Mouse (Mus musculus) forebrain, postnatal 0 days (tissue): ENCODE measurements around the gene Fam84a. TPM values are rescaled to one million over a fixed set of nuclear protein-coding genes. Genes with fewer than 3 reads are reported as not detected.

Experiments
- ATAC-seq: fragments of 200-750 bp; cut with Nextera tagmentation; 2 replicates; pipeline ENCODE4 v1.8.0; 2017; ENCODE audit warnings: mild to moderate bottlenecking, moderate library complexity
- DNase-seq: peaks from one replicate; pipeline ENCODE4 v3.0.0-alpha.2; 2015
- H3K27ac ChIP-seq: fragments of 300-500 bp; sonication (generic); 2 replicates; pipeline ENCODE4 v1.5.1; 2014; ENCODE audit warnings: low read depth, mild to moderate bottlenecking, antibody characterized with exemption, low read length, moderate library complexity, mixed read lengths
- H3K27me3 ChIP-seq: fragments of 300-500 bp; sonication (generic); 2 replicates; pipeline ENCODE4 v1.6.1; 2014; ENCODE audit warnings: mild to moderate bottlenecking, low read length, mixed read lengths; ENCODE audit not compliant: insufficient read depth
- H3K36me3 ChIP-seq: fragments of 300-500 bp; sonication (generic); 2 replicates; pipeline ENCODE4 v1.6.1; 2014; ENCODE audit warnings: mild to moderate bottlenecking, moderate library complexity; ENCODE audit not compliant: insufficient read depth
- H3K4me1 ChIP-seq: fragments of 300-500 bp; sonication (generic); 2 replicates; pipeline ENCODE4 v1.6.1; 2014; ENCODE audit warnings: antibody characterized with exemption; ENCODE audit not compliant: insufficient read depth
- H3K4me2 ChIP-seq: fragments of 300-500 bp; sonication (generic); 2 replicates; pipeline ENCODE4 v1.6.1; 2014; ENCODE audit warnings: low read depth, mild to moderate bottlenecking, moderate library complexity
- H3K4me3 ChIP-seq: fragments of 300-500 bp; sonication (generic); 2 replicates; pipeline ENCODE4 v1.5.1; 2014; ENCODE audit warnings: low read depth, low read length, mixed read lengths
- H3K9ac ChIP-seq: fragments of 300-500 bp; sonication (generic); 2 replicates; pipeline ENCODE4 v1.6.1; 2014; ENCODE audit warnings: mild to moderate bottlenecking
- H3K9me3 ChIP-seq: fragments of 300-500 bp; sonication (generic); 2 replicates; pipeline ENCODE4 v1.6.1; 2016; ENCODE audit warnings: low read length
- CTCF ChIP-seq: sonication (generic); IDR thresholded peaks from 2 replicates; pipeline ENCODE4 v1.5.1; 2016; ENCODE audit warnings: antibody characterized with exemption, control low read depth, low read depth
- WGBS: fragments of 180-500 bp; shearing (Covaris S2); extraction: QIAGEN DNeasy Blood & Tissue Kit; methylation state at CpG from one replicate; pipeline ENCODE4 v1.1.7; 2014; 5-methylcytosine and 5-hydroxymethylcytosine counted together
- polyA plus RNA-seq: library from polyadenylated mRNA; unstranded; fragments of >200 nt; fragmentation: Nextera tagmentation; extraction: Ambion mirVana; gene quantifications from 2 replicates; pipeline ENCODE4 v1.2.1, GENCODE M21; 2015
- total RNA-seq: library from RNA; depleted of rRNA; stranded (reverse); fragments of >200 nt; gene quantifications from 2 replicates; pipeline ENCODE4 v1.2.3, GENCODE M21; 2014; rRNA removed

The Fam84a gene
- total RNA-seq (66.9 and 69.6 TPM in 2 replicates), polyA plus RNA-seq (44.0 and 47.5 TPM in 2 replicates)

DNA sequence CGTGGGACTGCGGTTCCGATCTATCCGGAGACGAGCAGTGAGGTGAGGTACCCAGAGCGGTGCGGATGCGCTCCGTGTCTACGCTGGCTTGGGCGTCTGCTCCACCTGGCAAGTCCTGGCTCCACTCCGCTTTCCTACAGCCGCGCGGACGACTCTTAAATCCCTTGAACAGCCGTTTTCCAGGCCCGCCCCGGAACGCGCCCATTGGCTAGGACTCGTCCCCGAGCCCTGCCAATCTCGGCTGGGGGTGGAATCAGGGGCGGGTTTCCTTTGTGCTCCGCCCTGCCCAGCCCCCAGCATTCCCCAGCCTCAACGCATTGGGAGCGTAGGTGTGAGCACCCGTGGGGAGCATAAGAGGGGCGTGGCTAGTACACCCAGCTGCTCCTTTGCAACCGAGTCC lies at the start of gene Fam84a:
Gene Fam84a, minus strand, starts transcription at position 134 of the 400 bp plus-strand sequence.
- Histone ChIP-seq H3K4me3 (peak within 1 kb of the TSS; percentile 72), H3K27me3 (no peaks in the 10 kb centered on the region), H3K9ac (peak within 1 kb of the TSS; percentile 67), H3K4me2 (peak within 1 kb of the TSS; percentile 87), H3K4me1 (no peaks in the 10 kb centered on the region; the same call in 1 of the 2 replicates), H3K36me3 (no peaks in the 10 kb centered on the region), H3K9me3 (no peaks in the 10 kb centered on the region), H3K27ac (peak within 1 kb of the TSS; percentile 89)
- DNase-seq (peak; percentile 98), ATAC-seq (peak; percentile 96)
- WGBS = under 1% methylated on average over 31 of the region's 31 CpGs
- TF ChIP-seq CTCF = no peak

DNA sequence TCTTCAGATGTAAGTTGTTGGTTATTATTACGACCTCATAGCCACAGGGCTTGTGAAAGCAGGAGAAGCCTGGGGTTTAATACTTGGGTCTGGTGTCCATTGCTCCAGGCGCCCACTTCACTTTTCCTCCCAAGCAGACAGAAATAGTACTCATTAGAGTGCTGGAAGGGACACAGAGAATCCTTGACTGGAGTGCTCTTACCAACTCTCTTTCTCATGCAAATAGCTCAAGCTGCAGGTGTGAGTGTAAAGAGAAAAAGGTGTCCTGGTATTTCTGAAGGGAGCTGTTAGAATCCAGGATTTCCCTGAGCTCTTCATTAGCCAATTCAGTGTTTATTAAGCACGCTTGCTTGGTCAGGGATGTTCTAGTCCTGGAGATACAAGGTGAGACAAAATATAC lies 43.6 kb upstream of the Fam84a start:
- H3K4me1 ChIP-seq = no peaks in the 10 kb centered on the region
- ATAC-seq (no peak), DNase-seq (no peak)
- H3K4me3 ChIP-seq = no peak overlapping the region
- H3K9me3 ChIP-seq = no peaks in the 10 kb centered on the region
- H3K27ac ChIP-seq = no peak overlapping the region
- WGBS = 68% methylated on average over 3 of the region's 3 CpGs
- TF ChIP-seq CTCF = no peak
- no peaks in the 10 kb centered on the region for H3K36me3 ChIP-seq
- no peak overlapping the region for H3K9ac ChIP-seq
- no peaks in the 10 kb centered on the region for H3K27me3 ChIP-seq
- H3K4me2 ChIP-seq = no peak overlapping the region

DNA sequence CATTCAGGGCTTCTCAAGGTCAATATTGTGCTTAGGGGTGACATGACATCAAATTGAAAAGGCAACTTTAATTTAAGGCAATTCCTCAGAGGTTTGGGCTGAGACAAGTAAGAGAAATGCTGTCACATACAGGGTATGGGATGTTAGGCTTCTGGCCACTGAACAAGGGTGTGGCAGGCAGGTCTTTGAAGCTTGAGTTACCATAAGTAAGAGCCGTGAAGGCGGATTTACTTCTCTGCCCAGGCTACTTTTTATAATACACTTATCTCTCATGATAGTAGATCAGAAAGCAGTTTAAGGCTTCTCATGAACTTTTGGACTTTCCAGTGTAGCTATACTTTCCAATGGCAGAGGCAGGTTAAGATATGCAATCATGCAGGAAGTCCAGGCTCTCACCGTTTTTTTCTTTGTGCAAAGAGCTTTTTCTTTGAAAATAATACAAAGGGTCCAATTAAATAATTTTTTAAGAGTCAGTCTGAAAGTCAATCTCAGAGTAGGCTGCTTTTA lies 34.9 kb upstream of the Fam84a start:
- H3K4me2 ChIP-seq = no peak overlapping the region
- no peaks in the 10 kb centered on the region for H3K9me3 ChIP-seq
- no peaks in the 10 kb centered on the region for H3K4me1 ChIP-seq
- TF ChIP-seq CTCF = no peak
- no peak overlapping the region for H3K27ac ChIP-seq
- H3K27me3 ChIP-seq = no peaks in the 10 kb centered on the region
- ATAC-seq (no peak), DNase-seq (no peak)
- no peak overlapping the region for H3K9ac ChIP-seq
- WGBS = 88% methylated on average over 3 of the region's 3 CpGs
- no peak overlapping the region for H3K4me3 ChIP-seq
- H3K36me3 ChIP-seq = no peaks in the 10 kb centered on the region

DNA sequence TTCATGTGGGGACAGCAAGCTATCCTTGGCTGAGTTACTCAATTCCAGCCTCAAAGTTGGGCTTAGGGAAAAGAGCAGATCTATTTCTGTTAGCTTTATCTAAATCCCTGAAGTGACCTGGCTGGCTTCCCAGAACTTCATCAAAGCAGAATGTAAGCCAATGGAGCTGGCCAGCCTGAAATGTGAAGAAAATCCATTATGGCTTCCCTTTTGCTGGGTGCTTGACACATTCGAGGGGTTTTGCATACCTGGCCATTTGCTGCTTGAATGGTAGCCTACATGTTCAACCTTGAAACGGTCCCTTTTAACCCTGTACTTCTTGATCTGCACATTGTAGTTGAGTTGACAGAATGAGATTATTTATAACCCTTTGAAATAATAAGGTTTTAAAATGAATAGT lies 13.9 kb upstream of the Fam84a start:
- TF ChIP-seq CTCF = no peak
- no peak overlapping the region for H3K9ac ChIP-seq
- no peaks in the 10 kb centered on the region for H3K9me3 ChIP-seq
- DNase-seq (peak; percentile 41), ATAC-seq (no peak)
- H3K4me3 ChIP-seq = no peak overlapping the region
- no peak overlapping the region for H3K27ac ChIP-seq
- 39% methylated on average over 2 of the region's 2 CpGs for WGBS
- H3K4me1 ChIP-seq = no peaks in the 10 kb centered on the region
- no peaks in the 10 kb centered on the region for H3K36me3 ChIP-seq
- no peak overlapping the region for H3K4me2 ChIP-seq
- H3K27me3 ChIP-seq = no peaks in the 10 kb centered on the region

DNA sequence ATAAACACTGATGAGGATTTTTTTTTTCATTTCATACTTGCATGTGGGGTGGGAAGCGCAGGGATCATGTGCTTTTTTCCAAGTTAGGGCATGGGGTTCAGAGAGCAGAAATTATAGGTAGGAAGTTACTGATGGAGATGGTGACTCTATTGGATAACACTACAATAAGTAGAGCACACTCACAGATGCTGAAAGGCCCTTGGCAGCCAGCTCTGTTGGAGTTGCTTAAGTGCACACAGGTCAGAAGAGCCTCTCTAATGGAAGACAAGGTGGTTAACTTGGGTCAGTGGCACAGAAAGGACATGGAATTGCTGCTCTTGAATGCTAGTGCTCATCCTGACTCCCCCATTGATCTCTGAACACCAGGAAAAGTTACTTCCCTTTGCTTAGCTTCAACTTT lies 13.1 kb upstream of the Fam84a start:
- TF ChIP-seq CTCF = no peak
- no peak for DNase-seq
- 98% methylated on average over 1 of the region's 1 CpGs for WGBS

DNA sequence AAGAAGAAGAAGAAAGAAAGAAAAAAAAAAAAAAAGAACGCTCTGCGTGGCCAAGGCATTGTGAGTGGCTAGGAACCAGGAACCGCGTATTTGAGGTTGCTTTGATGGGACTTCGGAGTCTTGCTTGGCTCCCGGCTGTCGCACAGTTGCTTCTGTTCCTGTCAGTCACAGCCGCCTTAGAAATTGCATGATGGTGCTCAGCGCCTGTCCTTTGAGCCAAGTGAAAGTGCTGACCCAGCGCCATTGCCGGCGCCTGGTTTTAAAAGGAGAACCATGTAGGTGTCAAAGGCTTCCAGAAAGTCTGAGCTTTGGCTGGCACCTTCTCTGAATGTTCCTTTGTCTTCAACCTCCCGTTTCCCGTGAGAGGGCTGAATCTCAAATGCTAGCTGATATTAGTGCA lies 572 bp upstream of the Fam84a start:
- H3K4me3 ChIP-seq = peak overlapping the region; percentile 72
- TF ChIP-seq CTCF = no peak
- H3K4me1 ChIP-seq = no peaks in the 10 kb centered on the region; the same call in 1 of the 2 replicates
- no peaks in the 10 kb centered on the region for H3K36me3 ChIP-seq
- no peak overlapping the region for H3K27ac ChIP-seq
- H3K27me3 ChIP-seq = no peaks in the 10 kb centered on the region
- H3K9me3 ChIP-seq = no peaks in the 10 kb centered on the region
- peak overlapping the region; percentile 67 for H3K9ac ChIP-seq
- peak; percentile 23 for ATAC-seq
- H3K4me2 ChIP-seq = peak overlapping the region; percentile 87
- 1% methylated on average over 14 of the region's 14 CpGs for WGBS
- peak; percentile 71 for DNase-seq

More for the DNA sequence above, 13.1 kb upstream of the Fam84a start:
- no peak overlapping the region for H3K27ac ChIP-seq
- ATAC-seq = no peak
- no peaks in the 10 kb centered on the region for H3K36me3 ChIP-seq
- H3K27me3 ChIP-seq = no peaks in the 10 kb centered on the region
- H3K4me2 ChIP-seq = no peak overlapping the region
- H3K9ac ChIP-seq = no peak overlapping the region
- H3K4me3 ChIP-seq = no peak overlapping the region
- no peaks in the 10 kb centered on the region for H3K4me1 ChIP-seq
- no peaks in the 10 kb centered on the region for H3K9me3 ChIP-seq

DNA sequence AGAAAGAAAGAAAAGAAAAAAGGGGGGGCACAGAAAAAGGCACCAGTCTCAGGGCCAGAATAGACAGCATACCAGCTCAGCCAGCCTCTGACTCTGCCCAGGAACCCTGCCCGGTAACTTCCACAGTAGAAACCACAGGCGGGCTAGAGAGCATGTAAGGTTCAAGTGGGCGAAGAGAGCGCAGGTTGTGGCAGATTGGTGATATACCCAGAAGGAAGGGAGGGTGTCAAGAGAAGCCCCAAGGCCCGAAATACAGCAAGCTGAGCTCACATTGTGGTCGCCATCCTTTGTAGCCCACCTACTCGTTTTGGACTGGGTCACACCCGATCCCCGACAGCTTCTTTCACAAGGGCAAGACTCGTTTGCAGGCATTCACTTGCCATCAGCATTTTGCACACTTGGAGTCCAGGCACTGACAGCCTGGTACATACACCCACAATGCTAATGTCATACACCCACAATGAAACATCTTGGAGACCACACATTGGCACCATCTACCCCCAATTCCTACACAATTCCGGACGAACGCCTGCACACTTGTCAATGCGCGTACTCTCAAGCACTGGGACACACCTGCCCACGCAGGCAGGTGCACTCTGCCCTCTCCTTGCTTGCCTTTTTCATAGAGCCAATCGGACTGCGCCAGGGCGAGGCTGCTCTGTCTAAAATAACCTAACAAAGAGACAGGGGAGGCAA lies 770 bp downstream of the Fam84a start:
- Histone ChIP-seq H3K4me1 (no peaks in the 10 kb centered on the region; the same call in 1 of the 2 replicates), H3K9me3 (no peaks in the 10 kb centered on the region), H3K27me3 (no peaks in the 10 kb centered on the region), H3K27ac (peak overlapping the region; percentile 89), H3K4me2 (peak overlapping the region; percentile 87), H3K36me3 (no peaks in the 10 kb centered on the region), H3K4me3 (peak overlapping the region; percentile 72), H3K9ac (peak overlapping the region; percentile 67)
- DNase-seq (peak; percentile 66), ATAC-seq (peak; percentile 27)
- TF ChIP-seq CTCF = no peak
- WGBS = 4% methylated on average over 19 of the region's 19 CpGs
